Mouse (Mus musculus): Measurements from ENCODE around the gene 4930467E23Rik. TPM values are rescaled to one million over a fixed set of nuclear protein-coding genes. Genes with fewer than 3 reads are reported as not detected.
"Not testable (repeated sequence)": the region's sequence is repeated elsewhere in the genome, so short reads cannot be mapped to it uniquely, and the experiment has no call there.

4930467E23Rik gene
- total RNA-seq, 4 experiments from 2014 or later: 0.73 to 2.0 (median 0.89) TPM

DNA sequence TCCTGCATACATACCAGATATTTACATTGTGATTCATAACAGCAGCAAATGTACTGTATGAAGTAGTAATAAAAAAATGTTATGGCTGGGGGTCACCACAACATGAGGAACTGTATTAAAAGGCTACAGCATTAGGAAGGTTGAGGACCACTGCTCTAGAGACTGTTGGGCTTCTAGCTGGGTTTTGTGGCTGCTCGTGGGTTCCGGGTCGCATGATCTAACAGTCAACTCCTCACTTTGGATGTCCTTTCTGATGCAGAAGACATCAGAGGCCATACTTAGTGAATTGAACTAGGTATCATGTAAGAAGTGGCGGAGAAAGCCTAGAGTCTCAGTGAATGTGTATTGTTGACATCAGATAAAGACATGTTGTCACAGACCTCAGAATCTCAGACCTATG is 19.9 kb upstream of the 4930467E23Rik start:
- not testable (repeated sequence) for DNase-seq (ENCODE audit: low spot score in 2 of 2)

GRCm38 (mm10) chr8:19711171-19711860 is 18.1 kb upstream of the 4930467E23Rik start:
- peak in 1 of 2 experiments; percentile 12 for DNase-seq (ENCODE audit: low spot score in 2 of 2)

DNA sequence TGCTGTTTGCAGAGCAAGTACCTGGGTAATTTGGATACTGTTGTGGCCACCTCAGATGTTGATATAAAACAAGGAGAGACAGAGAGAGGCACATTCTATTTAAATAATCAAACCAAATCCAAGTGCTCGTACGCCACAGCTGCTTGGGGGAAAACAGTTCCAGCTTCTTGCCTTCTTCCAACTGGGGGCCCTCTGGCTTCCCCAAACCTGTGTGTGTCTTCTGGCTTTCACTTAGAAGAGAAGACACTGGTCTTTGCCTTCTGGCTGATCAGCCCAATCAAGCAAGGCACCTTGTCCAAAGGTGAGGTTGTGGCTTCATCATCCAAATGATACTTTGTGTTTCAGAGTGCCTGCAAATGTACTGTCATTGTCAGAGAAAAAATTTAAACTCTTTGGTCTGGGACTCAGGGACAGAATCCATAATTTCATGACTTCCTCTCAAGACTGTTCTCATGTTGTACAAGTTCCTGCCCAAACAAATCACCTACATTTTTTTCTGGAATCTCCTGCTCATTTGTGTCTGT is 17.1 kb upstream of the 4930467E23Rik start:
- DNase-seq (ENCODE audit: low spot score in 2 of 2): not testable (repeated sequence)

- DNase-seq (ENCODE audit: low spot score in 2 of 2): not testable (repeated sequence)
Observed at GRCm38 (mm10) chr8:19712816-19713215, 16.6 kb upstream of the 4930467E23Rik start.

DNA sequence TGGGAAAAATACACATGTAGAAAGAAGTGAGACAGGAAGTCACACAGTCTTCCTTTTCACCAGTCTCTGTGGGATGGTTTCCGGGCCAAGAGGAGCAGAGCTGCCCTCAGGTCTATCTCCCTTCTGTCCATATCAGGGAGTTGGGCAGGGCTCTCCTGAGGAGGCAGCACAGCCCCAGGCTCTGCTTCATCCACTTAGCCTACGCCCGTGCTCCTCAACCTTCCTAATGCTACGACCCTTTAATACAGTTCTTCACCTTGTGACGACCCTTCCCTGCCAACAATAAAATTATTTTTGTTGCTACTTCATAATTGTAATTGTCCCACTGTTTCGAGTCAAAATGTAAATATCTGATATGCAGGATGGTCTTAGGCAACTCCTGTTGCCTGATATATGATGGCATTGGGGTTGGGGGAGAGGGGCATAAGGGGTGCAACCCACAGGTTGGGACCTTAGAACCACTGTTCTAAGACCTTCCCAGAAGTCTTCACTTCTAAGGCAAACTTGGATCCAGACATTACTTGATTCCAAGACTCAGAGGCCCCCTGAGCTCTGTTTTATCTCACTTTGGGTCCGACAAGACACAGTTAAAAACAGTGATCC is 16.0 kb upstream of the 4930467E23Rik start:
- DNase-seq (ENCODE audit: low spot score in 2 of 2): peak in 1 of 2 experiments; percentile 24

DNA sequence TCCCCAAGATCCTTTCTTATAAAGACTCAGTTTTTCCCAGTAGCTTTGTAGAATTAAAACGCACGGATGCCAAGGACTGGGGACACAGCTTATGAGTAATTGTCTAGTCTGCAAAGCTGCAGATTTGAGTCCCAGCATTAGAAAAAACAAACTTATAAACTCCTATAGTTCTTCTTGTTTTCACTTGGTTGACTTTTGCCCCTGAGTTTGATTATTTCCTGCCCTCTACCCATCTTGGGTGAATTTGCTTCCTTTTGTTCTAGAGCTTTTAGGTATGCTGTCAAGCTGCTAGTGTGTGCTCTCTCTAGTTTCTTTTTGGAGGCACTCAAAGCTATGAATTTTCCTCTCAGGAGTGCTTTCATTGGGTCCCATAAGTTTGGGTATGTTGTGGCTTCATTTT is 14.9 kb upstream of the 4930467E23Rik start:
- DNase-seq (ENCODE audit: low spot score in 2 of 2): not testable (repeated sequence)

DNA sequence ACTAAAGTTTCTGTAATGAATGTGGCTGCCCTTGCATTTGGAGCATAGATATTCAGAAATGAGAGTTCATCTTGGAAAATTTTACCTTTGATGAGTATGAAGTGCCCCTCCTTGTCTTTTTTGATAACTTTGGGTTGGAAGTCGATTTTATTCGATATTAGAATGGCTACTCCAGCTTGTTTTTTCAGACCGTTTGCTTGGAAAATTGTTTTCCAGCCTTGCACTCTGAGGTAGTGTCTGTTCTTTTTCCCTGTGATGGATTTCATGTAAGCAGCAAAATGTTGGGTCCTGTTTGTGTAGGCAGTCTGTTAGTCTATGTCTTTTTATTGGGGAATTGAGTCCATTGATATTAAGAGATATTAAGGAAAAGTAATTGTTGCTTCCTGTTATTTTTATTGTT is 14.1 kb upstream of the 4930467E23Rik start:
- not testable (repeated sequence) for DNase-seq (ENCODE audit: low spot score in 2 of 2)

- DNase-seq (ENCODE audit: low spot score in 2 of 2): peak in 1 of 2 experiments; percentile 32
Observed at GRCm38 (mm10) chr8:19717851-19718250, 11.5 kb upstream of the 4930467E23Rik start.

DNA sequence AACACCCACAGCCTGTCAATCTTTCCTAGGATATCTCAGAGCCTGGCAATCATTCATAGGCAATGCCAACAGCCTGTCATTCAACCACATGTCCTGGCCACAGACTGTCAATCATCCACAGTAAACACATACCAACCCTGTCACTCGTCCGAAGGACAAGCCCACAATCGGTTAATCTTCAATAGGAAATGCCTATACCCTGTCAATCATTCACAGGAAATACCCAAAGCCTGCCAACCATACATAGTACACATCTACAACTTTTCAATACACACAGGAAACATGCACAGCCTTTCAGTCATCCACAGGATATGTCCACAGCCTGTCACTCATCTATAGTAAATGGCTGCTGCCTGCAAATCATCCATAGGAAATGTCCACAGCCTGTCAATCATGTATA is 9.9 kb upstream of the 4930467E23Rik start:
- DNase-seq (ENCODE audit: low spot score in 2 of 2): peak in 1 of 2 experiments; percentile 27

DNA sequence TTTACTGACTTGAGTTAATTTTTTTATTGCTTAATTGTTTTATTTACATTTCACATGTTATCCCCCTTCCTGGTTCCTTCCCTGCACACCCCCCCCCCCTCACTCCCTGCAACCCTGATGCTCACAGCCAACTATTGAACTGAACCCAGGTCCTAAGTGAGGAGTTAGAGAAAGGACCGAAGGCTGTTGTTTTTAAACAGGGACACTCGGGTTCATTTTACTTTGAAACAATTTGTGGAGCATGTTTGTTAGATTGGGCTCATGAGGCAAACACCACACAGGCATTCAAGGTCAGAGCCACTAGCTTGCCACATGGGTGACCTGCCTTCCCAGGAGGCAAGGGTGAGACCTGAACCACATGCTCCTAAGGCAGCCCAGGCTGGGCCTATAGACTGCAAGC is 4.5 kb upstream of the 4930467E23Rik start:
- not testable (repeated sequence) for DNase-seq (ENCODE audit: low spot score in 2 of 2)

GRCm38 (mm10) chr8:19751773-19752172 is 22.4 kb downstream of the 4930467E23Rik start:
- DNase-seq (ENCODE audit: low spot score in 2 of 2): not testable (repeated sequence)

DNA sequence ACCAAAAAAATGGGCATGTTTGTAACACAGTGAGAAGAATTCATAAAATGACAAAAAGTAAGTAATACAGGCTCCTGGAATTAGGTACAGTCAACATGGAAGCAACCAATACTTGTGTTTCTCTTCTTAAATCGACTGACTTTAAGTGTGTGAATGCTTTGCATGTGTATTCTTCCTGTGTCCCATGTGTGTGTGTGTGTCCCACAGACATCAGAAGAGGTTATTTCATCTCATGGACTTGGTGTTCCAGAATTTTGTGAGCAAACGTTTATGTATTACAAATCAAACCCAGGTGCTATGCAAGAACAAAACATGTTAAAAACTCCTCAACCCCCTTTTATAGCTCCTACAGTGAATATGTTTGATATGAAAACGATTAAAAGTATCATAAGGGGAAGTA is 24.8 kb downstream of the 4930467E23Rik start:
- DNase-seq (ENCODE audit: low spot score in 2 of 2): not testable (repeated sequence)

GRCm38 (mm10) chr8:19754961-19755360 is 25.6 kb downstream of the 4930467E23Rik start:
- DNase-seq (ENCODE audit: low spot score in 2 of 2): not testable (repeated sequence)

GRCm38 (mm10) chr8:19761660-19762059 is 32.3 kb downstream of the 4930467E23Rik start:
- not testable (repeated sequence) for DNase-seq (ENCODE audit: low spot score in 2 of 2)

DNA sequence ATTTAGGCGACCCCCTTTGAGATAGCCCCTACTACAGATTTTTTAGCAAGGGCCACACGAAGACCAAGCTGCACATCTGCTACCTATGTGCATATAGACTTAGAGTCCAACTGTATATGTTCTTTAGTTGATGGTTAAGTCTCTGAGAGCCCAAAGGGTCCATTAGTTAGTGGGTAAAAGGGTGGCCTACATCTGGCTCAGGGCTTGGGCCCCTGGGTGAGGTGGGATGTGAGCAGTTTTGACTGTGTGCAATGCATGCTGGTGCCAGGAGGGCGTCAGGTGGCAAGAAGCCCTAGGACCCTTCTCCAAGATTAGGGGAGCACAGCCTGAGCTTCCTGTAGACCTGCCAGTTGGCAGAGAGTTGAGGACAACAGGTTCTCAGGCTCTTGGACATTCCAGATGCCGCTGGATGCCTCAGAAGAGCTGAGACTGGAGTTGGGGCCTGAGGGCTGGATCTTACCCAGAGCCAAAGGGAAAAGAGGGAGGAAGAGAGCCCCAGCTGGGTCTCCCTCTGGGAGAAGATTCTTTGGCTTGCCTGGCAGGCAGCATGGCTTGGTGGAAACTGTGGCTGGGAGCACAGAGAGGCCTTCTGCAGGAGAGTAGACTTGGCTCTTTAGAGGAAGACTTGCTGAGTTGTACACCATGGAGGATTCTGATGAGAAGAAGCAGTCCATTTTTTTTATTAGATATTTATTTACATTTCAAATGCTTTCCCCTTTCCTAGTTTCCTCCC is 33.6 kb downstream of the 4930467E23Rik start:
- DNase-seq (ENCODE audit: low spot score in 2 of 2): not testable (repeated sequence)

DNA sequence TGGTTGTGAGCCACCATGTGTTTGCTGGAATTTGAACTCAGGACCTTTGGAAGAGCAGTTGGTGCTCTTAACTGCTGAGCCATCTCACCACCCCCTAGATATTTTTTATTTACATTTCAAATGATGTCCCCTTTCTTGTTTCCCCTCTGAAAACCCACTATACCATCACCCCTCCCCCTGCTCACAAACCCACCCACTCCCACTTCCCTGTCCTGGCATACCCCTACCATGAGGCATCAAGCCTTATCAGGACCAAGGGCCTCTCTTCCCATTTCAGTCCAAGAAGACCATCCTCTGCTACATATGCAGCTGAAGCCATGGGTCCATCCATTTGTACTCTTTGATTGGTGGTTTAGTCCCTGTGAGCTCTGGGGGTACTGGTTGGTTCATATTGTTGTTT is 36.2 kb downstream of the 4930467E23Rik start:
- DNase-seq (ENCODE audit: low spot score in 2 of 2): not testable (repeated sequence)

DNA sequence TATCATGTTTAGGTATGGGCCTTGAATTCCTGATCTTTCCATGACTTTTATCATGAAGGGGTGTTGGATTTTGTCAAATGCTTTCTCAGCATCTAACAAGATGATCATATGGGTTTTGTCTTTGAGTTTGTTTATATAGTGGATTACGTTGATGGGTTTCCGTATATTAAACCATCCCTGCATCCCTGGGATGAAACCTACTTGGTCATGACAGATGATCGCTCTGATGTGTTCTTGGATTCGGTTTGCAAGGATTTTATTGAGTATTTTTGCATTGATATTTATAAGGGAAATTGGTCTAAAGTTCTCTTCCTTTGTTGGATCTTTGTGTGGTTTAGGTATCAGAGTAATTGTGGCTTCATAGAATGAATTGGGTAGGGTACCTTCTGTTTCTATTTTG is 44.1 kb downstream of the 4930467E23Rik start:
- not testable (repeated sequence) for DNase-seq (ENCODE audit: low spot score in 2 of 2)

DNA sequence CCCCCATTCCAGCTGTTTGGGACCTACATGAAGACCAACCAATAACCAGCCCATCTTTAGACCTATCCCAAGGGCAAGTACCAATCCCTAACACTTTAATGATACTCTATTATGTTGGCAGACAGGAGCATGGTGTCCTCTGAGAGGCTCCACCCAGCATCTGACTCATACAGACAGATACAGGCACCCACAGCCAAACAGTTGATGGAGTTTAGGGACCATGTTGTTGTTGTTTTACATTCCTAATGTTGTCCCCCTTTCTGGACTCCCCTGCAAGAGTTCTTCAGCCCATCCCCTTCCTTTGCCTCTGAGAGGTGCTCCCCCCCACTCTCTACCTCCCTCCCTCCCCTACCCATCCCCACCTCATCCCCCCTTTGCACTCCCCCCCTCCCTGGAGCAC is 46.9 kb downstream of the 4930467E23Rik start:
- not testable (repeated sequence) for DNase-seq (ENCODE audit: low spot score in 2 of 2)

GRCm38 (mm10) chr8:19777500-19777899 is 48.1 kb downstream of the 4930467E23Rik start:
- not testable (repeated sequence) for DNase-seq (ENCODE audit: low spot score in 2 of 2)

GRCm38 (mm10) chr8:19778126-19778525 is 48.8 kb downstream of the 4930467E23Rik start:
- DNase-seq (ENCODE audit: low spot score in 2 of 2): not testable (repeated sequence)

DNA sequence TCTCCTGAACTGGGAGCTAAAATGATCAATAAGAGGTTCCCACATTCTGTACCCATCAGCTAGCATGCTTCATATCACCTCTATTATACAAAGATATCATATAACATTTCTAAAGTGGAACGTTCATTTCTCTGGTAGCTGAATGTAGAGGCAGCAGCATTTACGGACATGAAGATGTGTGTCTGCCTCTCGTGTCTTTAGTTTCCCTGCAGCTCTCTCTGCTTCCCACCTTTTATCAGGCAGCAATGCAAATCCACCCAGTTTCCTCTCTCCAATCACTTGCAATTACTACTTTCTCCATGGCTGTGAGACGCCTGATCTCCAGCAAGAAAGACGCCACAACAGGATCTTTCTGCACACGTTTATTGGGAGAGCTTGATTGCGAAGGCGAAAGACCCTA is 49.5 kb downstream of the 4930467E23Rik start:
- not testable (repeated sequence) for DNase-seq (ENCODE audit: low spot score in 2 of 2)

GRCm38 (mm10) chr8:19780212-19780611 is 50.8 kb downstream of the 4930467E23Rik start:
- DNase-seq (ENCODE audit: low spot score in 2 of 2): not testable (repeated sequence)

Data from left cerebral cortex, adult 8-10 months (tissue).